Mouse (Mus musculus): ENCODE measurements around the gene Capn8. TPM values are rescaled to one million over a fixed set of nuclear protein-coding genes. Genes with fewer than 3 reads are reported as not detected.

Gene Capn8
- polyA plus RNA-seq, 1 experiment from 2014 or later, result not detected

- WGBS, result 34% methylated on average over 3 of the region's 3 CpGs
- Histone ChIP-seq H3K27me3 (ENCODE audit: control insufficient read depth, insufficient read depth, low read length) (no peaks in the 10 kb centered on the region), H3K27ac (replicated peaks; ENCODE audit: low read depth, low read length) (no peak overlapping the region), H3K4me3 (ENCODE audit: low read depth, low read length) (no peak overlapping the region), H3K9me3 (ENCODE audit: control insufficient read depth, low read length) (no peaks in the 10 kb centered on the region), H3K36me3 (ENCODE audit: control insufficient read depth, insufficient read depth, low read length) (no peaks in the 10 kb centered on the region), H3K9ac (ENCODE audit: low read length) (no peak overlapping the region), H3K4me2 (ENCODE audit: low read depth, severe bottlenecking) (no peak overlapping the region), H3K4me1 (ENCODE audit: control insufficient read depth, insufficient read depth, low read length) (0 out of 2 replicates have a peak, but pooled peaks cover 4% of the 10 kb centered on the region)
- peak; percentile 74 for DNase-seq (ENCODE audit: low spot score)
- no peak for ATAC-seq (ENCODE audit: insufficient number of reproducible peaks, low FRiP score, low TSS enrichment, low read depth)
These were observed 4.3 kb upstream of the Capn8 start for GRCm38 (mm10) chr1:182560390-182561098.

GRCm38 (mm10) chr1:182561945-182562514, 2.8 kb upstream of the Capn8 start:
- no peak overlapping the region for H3K4me3 ChIP-seq (ENCODE audit: low read depth, low read length)
- no peaks in the 10 kb centered on the region for H3K9me3 ChIP-seq (ENCODE audit: control insufficient read depth, low read length)
- no peaks in the 10 kb centered on the region for H3K27me3 ChIP-seq (ENCODE audit: control insufficient read depth, insufficient read depth, low read length)
- no peak overlapping the region for H3K9ac ChIP-seq (ENCODE audit: low read length)
- no peak for ATAC-seq (ENCODE audit: insufficient number of reproducible peaks, low FRiP score, low TSS enrichment, low read depth)
- no peaks in the 10 kb centered on the region for H3K36me3 ChIP-seq (ENCODE audit: control insufficient read depth, insufficient read depth, low read length)
- H3K27ac ChIP-seq (replicated peaks; ENCODE audit: low read depth, low read length), result no peak overlapping the region
- 0 out of 2 replicates have a peak, but pooled peaks cover 4% of the 10 kb centered on the region for H3K4me1 ChIP-seq (ENCODE audit: control insufficient read depth, insufficient read depth, low read length)
- 73% methylated on average over 11 of the region's 11 CpGs for WGBS
- no peak overlapping the region for H3K4me2 ChIP-seq (ENCODE audit: low read depth, severe bottlenecking)
- DNase-seq (ENCODE audit: low spot score), result no peak

- WGBS, result 45% methylated on average over 16 of the region's 16 CpGs
- DNase-seq (ENCODE audit: low spot score), result no peak
- no peak; the same call in 1 of the 2 replicates for ATAC-seq (ENCODE audit: insufficient number of reproducible peaks, low FRiP score, low TSS enrichment, low read depth)
- Histone ChIP-seq H3K9ac (ENCODE audit: low read length) (no peak overlapping the region), H3K4me1 (ENCODE audit: control insufficient read depth, insufficient read depth, low read length) (0 out of 2 replicates have a peak, but pooled peaks cover 4% of the 10 kb centered on the region), H3K4me2 (ENCODE audit: low read depth, severe bottlenecking) (no peak overlapping the region), H3K36me3 (ENCODE audit: control insufficient read depth, insufficient read depth, low read length) (no peaks in the 10 kb centered on the region), H3K27ac (replicated peaks; ENCODE audit: low read depth, low read length) (no peak overlapping the region), H3K9me3 (ENCODE audit: control insufficient read depth, low read length) (no peaks in the 10 kb centered on the region), H3K4me3 (ENCODE audit: low read depth, low read length) (no peak overlapping the region), H3K27me3 (ENCODE audit: control insufficient read depth, insufficient read depth, low read length) (no peaks in the 10 kb centered on the region)
These were observed 2.0 kb upstream of the Capn8 start for GRCm38 (mm10) chr1:182562576-182563370.

GRCm38 (mm10) chr1:182565351-182565835, 586 bp downstream of the Capn8 start:
- Histone ChIP-seq H3K9me3 (ENCODE audit: control insufficient read depth, low read length) (no peaks in the 10 kb centered on the region), H3K4me2 (ENCODE audit: low read depth, severe bottlenecking) (no peak overlapping the region), H3K4me3 (ENCODE audit: low read depth, low read length) (no peak overlapping the region), H3K27ac (replicated peaks; ENCODE audit: low read depth, low read length) (no peak overlapping the region), H3K36me3 (ENCODE audit: control insufficient read depth, insufficient read depth, low read length) (no peaks in the 10 kb centered on the region), H3K4me1 (ENCODE audit: control insufficient read depth, insufficient read depth, low read length) (0 out of 2 replicates have a peak, but pooled peaks cover 4% of the 10 kb centered on the region), H3K9ac (ENCODE audit: low read length) (no peak overlapping the region), H3K27me3 (ENCODE audit: control insufficient read depth, insufficient read depth, low read length) (no peaks in the 10 kb centered on the region)
- 94% methylated on average over 6 of the region's 6 CpGs for WGBS
- no peak for DNase-seq (ENCODE audit: low spot score)
- no peak for ATAC-seq (ENCODE audit: insufficient number of reproducible peaks, low FRiP score, low TSS enrichment, low read depth)

- no peak overlapping the region for H3K4me3 ChIP-seq (ENCODE audit: low read depth, low read length)
- H3K4me1 ChIP-seq (ENCODE audit: control insufficient read depth, insufficient read depth, low read length), result peaks cover 10% of the 10 kb centered on the region
- DNase-seq (ENCODE audit: low spot score), result no peak
- H3K9me3 ChIP-seq (ENCODE audit: control insufficient read depth, low read length), result no peaks in the 10 kb centered on the region
- H3K27ac ChIP-seq (replicated peaks; ENCODE audit: low read depth, low read length), result 0 out of 2 replicates have a peak overlapping the region, but pooled peaks have one; percentile 12
- H3K4me2 ChIP-seq (ENCODE audit: low read depth, severe bottlenecking), result no peak overlapping the region
- WGBS, result 77% methylated on average over 3 of the region's 3 CpGs
- no peaks in the 10 kb centered on the region for H3K27me3 ChIP-seq (ENCODE audit: control insufficient read depth, insufficient read depth, low read length)
- H3K36me3 ChIP-seq (ENCODE audit: control insufficient read depth, insufficient read depth, low read length), result no peaks in the 10 kb centered on the region
- no peak for ATAC-seq (ENCODE audit: insufficient number of reproducible peaks, low FRiP score, low TSS enrichment, low read depth)
- H3K9ac ChIP-seq (ENCODE audit: low read length), result no peak overlapping the region
These were observed 6.3 kb downstream of the Capn8 start for GRCm38 (mm10) chr1:182571148-182571547.

- Histone ChIP-seq H3K4me1 (ENCODE audit: control insufficient read depth, insufficient read depth, low read length) (peaks cover 10% of the 10 kb centered on the region), H3K4me3 (ENCODE audit: low read depth, low read length) (no peak overlapping the region), H3K36me3 (ENCODE audit: control insufficient read depth, insufficient read depth, low read length) (no peaks in the 10 kb centered on the region), H3K4me2 (ENCODE audit: low read depth, severe bottlenecking) (no peak overlapping the region), H3K27me3 (ENCODE audit: control insufficient read depth, insufficient read depth, low read length) (no peaks in the 10 kb centered on the region), H3K27ac (replicated peaks; ENCODE audit: low read depth, low read length) (no peak overlapping the region), H3K9me3 (ENCODE audit: control insufficient read depth, low read length) (no peaks in the 10 kb centered on the region), H3K9ac (ENCODE audit: low read length) (no peak overlapping the region)
- ATAC-seq (ENCODE audit: insufficient number of reproducible peaks, low FRiP score, low TSS enrichment, low read depth) (no peak), DNase-seq (ENCODE audit: low spot score) (no peak)
- WGBS, result 88% methylated on average over 11 of the region's 11 CpGs
These were observed 7.2 kb downstream of the Capn8 start for GRCm38 (mm10) chr1:182571973-182572372.

GRCm38 (mm10) chr1:182573856-182574665, 9.3 kb downstream of the Capn8 start:
- H3K36me3 ChIP-seq (ENCODE audit: control insufficient read depth, insufficient read depth, low read length), result no peaks in the 10 kb centered on the region
- H3K27me3 ChIP-seq (ENCODE audit: control insufficient read depth, insufficient read depth, low read length), result no peaks in the 10 kb centered on the region
- WGBS, result 8% methylated on average over 8 of the region's 8 CpGs
- ATAC-seq (ENCODE audit: insufficient number of reproducible peaks, low FRiP score, low TSS enrichment, low read depth) (peak; percentile 65; the same call in 1 of the 2 replicates), DNase-seq (ENCODE audit: low spot score) (peak; percentile 68)
- H3K4me2 ChIP-seq (ENCODE audit: low read depth, severe bottlenecking), result no peak overlapping the region; the same call in 1 of the 2 replicates
- H3K9me3 ChIP-seq (ENCODE audit: control insufficient read depth, low read length), result no peaks in the 10 kb centered on the region
- H3K4me3 ChIP-seq (ENCODE audit: low read depth, low read length), result no peak overlapping the region
- H3K4me1 ChIP-seq (ENCODE audit: control insufficient read depth, insufficient read depth, low read length), result peaks cover 10% of the 10 kb centered on the region
- peak overlapping the region; percentile 48; the same call in 1 of the 2 replicates for H3K27ac ChIP-seq (replicated peaks; ENCODE audit: low read depth, low read length)
- no peak overlapping the region for H3K9ac ChIP-seq (ENCODE audit: low read length)
